In the genomic region with DNA sequence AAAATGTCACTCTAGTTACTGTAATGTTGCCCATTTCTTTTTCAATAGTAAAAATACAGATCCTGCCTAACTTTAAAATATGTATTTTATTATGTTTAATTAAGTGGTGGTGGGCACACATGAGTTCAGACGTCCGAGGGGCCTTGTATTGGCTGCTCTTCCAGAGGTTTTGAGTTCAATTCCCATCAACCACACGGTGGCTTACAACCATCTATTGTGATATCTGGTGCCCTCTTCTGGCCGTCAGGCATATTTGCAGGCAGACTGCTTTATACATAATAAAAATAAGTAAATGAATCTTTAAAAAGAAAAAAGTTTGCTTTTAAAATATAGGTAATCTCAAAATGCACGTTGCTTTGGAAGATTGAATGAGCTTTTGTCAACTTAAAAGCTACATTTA, we compare ENCODE assay signal across 12 mouse cellular contexts. TPM values are rescaled to one million over a fixed set of nuclear protein-coding genes. Genes with fewer than 3 reads are reported as not detected.
A peak's percentile ranks its signal among the peaks of the same experiment; 100 is the strongest.
DNase-seq lines count a peak whose midpoint lies in the region; ATAC-seq and TF ChIP-seq lines count a peak whose summit lies in the region.
"Had no signal": no experiment of that assay in that cellular context is flagged by ENCODE, and none has a peak within 500 bp of the region (broad histone marks: within the 10 kb centered on the region; RNA-seq: fewer than 3 reads in every experiment).

No protein-coding gene starts in this region.

- no peak overlapping the region for H3K4me2 ChIP-seq in liver, embryonic 14.5 days (ENCODE audit: low read depth)
- no peak overlapping the region for H3K4me2 ChIP-seq in liver, embryonic 12.5 days
- no peak overlapping the region for H3K4me2 ChIP-seq in neural tube, embryonic 15.5 days
- H3K4me2 ChIP-seq: hindbrain, embryonic 15.5 days had no signal

- no peak for ATAC-seq in CD4-positive, CD25-positive, alpha-beta regulatory T cell, adult 4 months
- no peak for ATAC-seq in liver, embryonic 14.5 days (ENCODE audit: insufficient read depth)
- no peak for ATAC-seq in liver, embryonic 12.5 days
- no peak for ATAC-seq in Patski
- 0 out of 2 replicates have a peak, but pooled peaks have one; percentile 36 for ATAC-seq in granulocyte monocyte progenitor cell, adult 5-6 weeks (replicated peaks; ENCODE audit: poor library complexity, severe bottlenecking)
- no peak for ATAC-seq in neural tube, embryonic 15.5 days (ENCODE audit: low FRiP score)

- no peak for TF ChIP-seq EP300 in liver, embryonic 14.5 days (IDR thresholded peaks at IDR 0.05; ENCODE audit: low read depth)

- POLR2A ChIA-PET in Patski (lab: Charles Lee) = no interaction called here

- in situ Hi-C loops in Patski (cut with MboI; ENCODE audit: low pct_unique_long_range_greater_than_20kb) = no loop called here

- H3K4me3 ChIP-seq in liver, embryonic 14.5 days (ENCODE audit: insufficient read depth in 1 of 2, low read depth in 2 of 2, low read length in 2 of 2) = no peak overlapping the region
- no peak overlapping the region for H3K4me3 ChIP-seq in liver, embryonic 12.5 days
- H3K4me3 ChIP-seq in neural tube, embryonic 15.5 days (replicated peaks) = no peak overlapping the region
- H3K4me3 ChIP-seq: hindbrain, embryonic 15.5 days had no signal

- H3K9me3 ChIP-seq in liver, embryonic 14.5 days (ENCODE audit: control insufficient read depth, low read length) = no peaks in the 10 kb centered on the region
- H3K9me3 ChIP-seq in liver, embryonic 12.5 days (replicated peaks) = no peaks in the 10 kb centered on the region
- no peaks in the 10 kb centered on the region for H3K9me3 ChIP-seq in neural tube, embryonic 15.5 days (replicated peaks)
- H3K9me3 ChIP-seq: hindbrain, embryonic 15.5 days had no signal

- peak; percentile 65 for TF ChIP-seq CTCF in liver, embryonic 14.5 days (IDR thresholded peaks at IDR 0.05; ENCODE audit: low read depth)
- TF ChIP-seq CTCF in Patski (IDR thresholded peaks at IDR 0.05) = peak; percentile 75

- H3K27ac ChIP-seq in liver, embryonic 14.5 days = no peak overlapping the region
- no peak overlapping the region for H3K27ac ChIP-seq in liver, embryonic 12.5 days
- no peak overlapping the region for H3K27ac ChIP-seq in neural tube, embryonic 15.5 days (replicated peaks)
- H3K27ac ChIP-seq: hindbrain, embryonic 15.5 days had no signal

- no peak overlapping the region for H3K9ac ChIP-seq in liver, embryonic 14.5 days (replicated peaks)
- H3K9ac ChIP-seq in liver, embryonic 12.5 days = no peak overlapping the region
- no peak overlapping the region for H3K9ac ChIP-seq in neural tube, embryonic 15.5 days (replicated peaks)
- H3K9ac ChIP-seq: hindbrain, embryonic 15.5 days had no signal

- H3K4me1 ChIP-seq in liver, embryonic 14.5 days (replicated peaks; ENCODE audit: control insufficient read depth in 2 of 2, insufficient read depth in 2 of 2, low read length in 1 of 2) = peaks cover 0 to 3% of the 10 kb centered on the region in 2 experiments; a peak in 1 of 4 replicates
- no peaks in the 10 kb centered on the region for H3K4me1 ChIP-seq in liver, embryonic 12.5 days
- H3K4me1 ChIP-seq in neural tube, embryonic 15.5 days = no peaks in the 10 kb centered on the region
- H3K4me1 ChIP-seq: hindbrain, embryonic 15.5 days had no signal

- H3K27me3 ChIP-seq in liver, embryonic 14.5 days (ENCODE audit: control insufficient read depth, insufficient read depth, low read length) = no peaks in the 10 kb centered on the region
- no peaks in the 10 kb centered on the region for H3K27me3 ChIP-seq in liver, embryonic 12.5 days (replicated peaks)
- H3K27me3 ChIP-seq in Patski = no peaks in the 10 kb centered on the region
- no peaks in the 10 kb centered on the region for H3K27me3 ChIP-seq in neural tube, embryonic 15.5 days (replicated peaks)
- H3K27me3 ChIP-seq: hindbrain, embryonic 15.5 days had no signal

- DNase-seq in CD4-positive, CD25-positive, alpha-beta regulatory T cell, adult 2 months (ENCODE audit: low read depth, low spot score) = peak; percentile 68
- peak in 2 of 3 experiments; percentile 13 to 28 for DNase-seq in liver, embryonic 14.5 days (ENCODE audit: low read depth in 3 of 3, low spot score in 3 of 3)
- no peak for DNase-seq in Patski (ENCODE audit: low read depth, low spot score)
- no peak for DNase-seq in spleen, postnatal 36 days (ENCODE audit: low spot score in 2 of 2)
- DNase-seq: layer of hippocampus, adult 9-11 months; lung, adult 18-20 months; spleen, adult 18-20 months had no signal

- CTCF ChIA-PET in Patski (lab: Charles Lee) = interaction anchor here (1.1 to 2.4 kb wide), 3 partner anchors 14 to 190 kb away, joined by 3 to 9 read pairs (median 3); no protein-coding TSS in a partner anchor

- 38% methylated on average over 5 of the region's 5 CpGs for WGBS in liver, embryonic 14.5 days (ENCODE audit: insufficient replicate concordance)
- WGBS in liver, embryonic 12.5 days (ENCODE audit: insufficient replicate concordance) = 36% methylated on average over 5 of the region's 5 CpGs
- 53% methylated on average over 5 of the region's 5 CpGs for WGBS in neural tube, embryonic 15.5 days

- no peaks in the 10 kb centered on the region for H3K36me3 ChIP-seq in liver, embryonic 14.5 days (replicated peaks; ENCODE audit: control insufficient read depth, insufficient read depth, low read depth)
- no peaks in the 10 kb centered on the region for H3K36me3 ChIP-seq in liver, embryonic 12.5 days
- H3K36me3 ChIP-seq in neural tube, embryonic 15.5 days = no peaks in the 10 kb centered on the region
- H3K36me3 ChIP-seq: hindbrain, embryonic 15.5 days had no signal

RNA-seq across cellular contexts. Expression of gene Mpzl1, which starts 55.0 kb away (rescaled TPM):
- under 1 TPM; 0.15 to 0.92 TPM for polyA plus RNA-seq in CD4-positive, CD25-positive, alpha-beta regulatory T cell, adult 4 months (2017; shearing (Covaris generic))
- polyA plus RNA-seq in liver, embryonic 14.5 days (2012; rRNA removed) = 18.1 and 19.4 TPM in 2 replicates
- 24.6 and 25.1 TPM in 2 replicates for polyA plus RNA-seq in liver, embryonic 14.5 days (2014; fragmentation: Nextera tagmentation; extraction: Ambion mirVana)
- 49.3 and 50.3 TPM in 2 replicates for polyA plus RNA-seq in liver, embryonic 12.5 days (2016; fragmentation: Nextera tagmentation; extraction: Ambion mirVana)
- 35.3 TPM for polyA plus RNA-seq in Patski (2021)
- 0.98 and 20.5 TPM in 2 replicates for total RNA-seq in granulocyte monocyte progenitor cell, adult 5-6 weeks (2014; fragmentation: Nextera tagmentation)
- total RNA-seq in granulocyte monocyte progenitor cell, adult 5-6 weeks (2017) = 0.41 and 0.73 TPM in 2 replicates
- 159 and 163 TPM in 2 replicates for polyA plus RNA-seq in neural tube, embryonic 15.5 days (2015; fragmentation: Nextera tagmentation; extraction: Ambion mirVana)

Comparison
In these comparisons a context has a peak if more than half of its experiments do, and no peak if none do; other contexts are left out.
1. DNase-seq: peak in CD4-positive, CD25-positive, alpha-beta regulatory T cell, adult 2 months (single experiment) and liver, embryonic 14.5 days (2 of 3); none in Patski (single experiment) and spleen, postnatal 36 days (0 of 2).
2. RNA of gene Mpzl1, which starts 55.0 kb away (polyA plus RNA-seq): 159 to 163 TPM in neural tube, embryonic 15.5 days, 49.3 to 50.3 TPM in liver, embryonic 12.5 days, 35.3 TPM in Patski (single experiment) and 18.1 to 25.1 TPM in liver, embryonic 14.5 days; 0.15 to 0.92 TPM in CD4-positive, CD25-positive, alpha-beta regulatory T cell, adult 4 months; every median in the first group is over 4 times any median in the second.